Mouse (Mus musculus) ovary, postnatal 36 days (tissue): ENCODE results near the gene Rad51d.
A peak's percentile ranks its signal among the peaks of the same experiment; 100 is the strongest.

Experiments
- DNase-seq: peaks from one replicate; pipeline ENCODE4 v3.0.0; 2022; ENCODE audit warnings: low spot score, mixed read lengths

The Rad51d gene

GRCm38 (mm10) chr11:82891936-82892335, 1.5 kb upstream of the Rad51d start, which contains the start of gene Fndc8:
Gene Fndc8 (plus strand): TSS chr11:82892124.
- no peak for DNase-seq

- DNase-seq, result peak; percentile 24
Observed at GRCm38 (mm10) chr11:82889524-82890341, 681 bp downstream of the Rad51d start.

DNA sequence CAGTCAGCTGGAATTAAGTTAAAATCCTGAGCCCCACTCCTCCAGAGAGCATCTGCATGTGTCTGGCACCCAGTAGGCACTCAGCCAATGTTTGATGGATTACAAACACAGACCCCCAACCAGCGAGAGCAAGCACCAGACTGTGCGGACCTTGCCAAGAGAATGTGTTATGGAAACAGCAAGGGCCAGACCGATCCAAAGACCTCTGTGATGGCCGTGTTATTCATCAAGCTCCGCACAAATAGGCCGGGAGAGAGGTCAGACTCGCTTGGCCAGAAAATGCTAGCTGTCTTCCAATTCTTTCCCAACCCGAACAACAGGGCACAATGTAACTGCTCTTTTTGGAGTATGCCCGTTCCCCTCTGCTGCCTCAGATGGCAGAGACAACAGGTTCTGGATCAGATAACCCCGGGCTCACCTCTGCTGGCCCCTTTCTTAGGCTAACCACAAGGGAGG, 1.9 kb downstream of the Rad51d start:
- peak; percentile 28 for DNase-seq

GRCm38 (mm10) chr11:82886559-82886958, 3.9 kb downstream of the Rad51d start:
- no peak for DNase-seq

DNA sequence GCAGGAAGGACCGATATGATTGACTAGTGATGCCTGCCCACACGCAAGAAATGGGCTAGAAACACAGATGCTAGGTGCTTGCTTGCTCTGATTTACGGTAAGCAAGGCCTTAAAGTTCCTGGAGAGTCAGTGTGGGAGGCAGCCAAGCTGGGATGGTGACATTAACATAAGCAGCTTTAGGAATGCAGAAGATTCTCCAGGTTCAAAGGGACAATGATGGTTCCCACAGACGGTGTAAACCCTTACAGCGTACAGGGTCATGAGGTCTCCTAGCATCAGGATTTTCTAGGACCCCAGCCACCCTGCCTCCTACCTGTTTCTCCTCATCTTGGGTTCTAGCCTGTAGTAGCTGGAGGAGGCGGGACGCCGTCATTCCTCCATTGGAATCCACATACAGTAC, 7.2 kb downstream of the Rad51d start:
- DNase-seq, result no peak

GRCm38 (mm10) chr11:82877726-82878344, 12.6 kb downstream of the Rad51d start:
- no peak for DNase-seq

GRCm38 (mm10) chr11:82875631-82876030, 14.8 kb downstream of the Rad51d start:
- no peak for DNase-seq

- DNase-seq, result no peak
Observed at GRCm38 (mm10) chr11:82874924-82875323, 15.5 kb downstream of the Rad51d start.

GRCm38 (mm10) chr11:82871031-82871446, 19.4 kb downstream of the Rad51d start, which contains the start of gene Rffl:
Gene Rffl (minus strand): TSS chr11:82871210.
- peak; percentile 94 for DNase-seq

DNA sequence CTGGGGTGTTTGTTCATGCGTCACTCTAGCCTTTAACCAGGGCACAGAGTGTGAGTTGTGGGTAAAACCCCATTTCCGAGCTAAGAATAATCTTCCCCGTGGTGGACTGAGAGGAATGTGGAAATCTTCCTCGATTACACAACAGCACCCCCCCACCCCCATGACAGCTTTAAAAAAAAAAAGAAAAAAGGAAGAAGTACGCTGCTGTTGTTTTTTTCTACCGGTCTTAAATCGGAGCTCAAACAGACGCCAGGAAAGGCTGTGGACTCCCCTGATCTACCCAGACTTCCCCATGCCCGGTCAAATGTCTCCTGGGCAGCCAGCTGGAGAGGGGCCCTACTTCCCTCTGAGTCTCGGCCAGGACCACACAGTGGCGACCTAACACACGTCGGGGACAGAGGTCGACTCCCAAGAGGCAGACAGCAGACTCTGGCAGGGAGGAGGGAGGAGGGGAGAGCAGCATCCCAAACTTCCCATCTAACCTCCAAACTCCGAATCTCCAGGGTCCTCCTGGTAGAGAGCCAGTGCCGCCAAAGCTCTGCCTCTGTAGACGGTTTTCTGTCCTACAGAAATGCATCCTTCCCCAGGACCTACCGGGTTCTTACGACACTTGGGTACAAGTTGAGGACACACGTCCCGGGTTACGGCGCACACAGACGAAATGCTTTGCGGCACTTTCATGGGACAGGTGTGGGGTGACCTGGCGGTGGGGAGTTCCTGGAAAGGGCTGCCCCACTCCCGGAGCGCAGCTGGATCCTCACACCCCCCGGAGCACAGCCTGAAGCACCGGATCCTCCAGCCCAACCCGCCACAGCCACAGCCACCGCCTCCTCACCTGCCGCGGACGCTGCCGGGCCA, 20.0 kb downstream of the Rad51d start:
- peak; percentile 48 for DNase-seq

- no peak for DNase-seq
Observed at GRCm38 (mm10) chr11:82869506-82870172, 20.8 kb downstream of the Rad51d start.

- DNase-seq, result no peak
Observed at GRCm38 (mm10) chr11:82867956-82868355, 22.5 kb downstream of the Rad51d start.

GRCm38 (mm10) chr11:82866850-82867564, 23.4 kb downstream of the Rad51d start:
- DNase-seq, result no peak

- no peak for DNase-seq
Observed at GRCm38 (mm10) chr11:82865957-82866356, 24.5 kb downstream of the Rad51d start.

DNA sequence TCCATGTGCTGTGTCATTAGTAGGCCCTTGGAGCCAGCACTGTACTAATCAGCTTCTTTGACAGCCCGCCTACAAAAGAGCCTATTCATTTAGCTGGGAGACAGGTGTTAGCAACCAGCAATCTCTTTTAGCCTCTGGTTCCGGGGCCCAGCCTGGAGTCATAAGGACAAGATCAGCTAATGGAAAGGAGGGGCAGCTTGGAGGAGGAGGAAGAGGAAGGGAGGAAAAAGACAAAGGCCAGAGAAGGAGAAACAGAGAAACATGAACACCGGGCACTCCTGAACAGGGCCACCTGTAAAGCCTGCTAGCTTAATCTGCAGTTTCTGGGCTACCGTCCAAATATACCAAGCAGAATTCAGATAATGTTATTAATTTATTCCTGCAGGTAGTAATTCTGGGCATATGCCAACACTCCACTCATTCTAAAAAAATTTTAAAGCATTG, 26.9 kb downstream of the Rad51d start:
- DNase-seq, result no peak

- no peak for DNase-seq
Observed at GRCm38 (mm10) chr11:82863059-82863458, 27.4 kb downstream of the Rad51d start.

- DNase-seq, result no peak
Observed at GRCm38 (mm10) chr11:82862638-82863037, 27.8 kb downstream of the Rad51d start.

- DNase-seq, result no peak
Observed at GRCm38 (mm10) chr11:82861558-82861957, 28.9 kb downstream of the Rad51d start.

DNA sequence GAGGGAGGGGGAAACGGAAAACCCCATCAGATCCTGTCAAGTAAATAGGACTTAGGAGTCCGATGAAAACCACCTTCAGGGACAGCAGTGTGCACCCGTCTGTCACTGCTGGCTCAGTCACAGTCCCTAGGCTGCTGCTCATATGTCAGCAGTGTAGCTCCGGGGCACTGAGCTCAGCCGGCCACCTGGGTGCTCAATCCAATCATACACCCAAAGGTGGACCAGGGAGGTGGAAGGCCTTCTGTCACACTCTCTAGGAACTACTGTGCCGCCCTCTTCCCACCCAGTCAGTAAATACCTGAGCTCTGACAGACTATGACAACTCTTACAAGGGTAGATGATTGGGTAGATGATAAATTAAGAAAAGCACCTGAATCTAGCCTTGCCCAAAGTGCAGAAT, 29.7 kb downstream of the Rad51d start:
- no peak for DNase-seq

DNA sequence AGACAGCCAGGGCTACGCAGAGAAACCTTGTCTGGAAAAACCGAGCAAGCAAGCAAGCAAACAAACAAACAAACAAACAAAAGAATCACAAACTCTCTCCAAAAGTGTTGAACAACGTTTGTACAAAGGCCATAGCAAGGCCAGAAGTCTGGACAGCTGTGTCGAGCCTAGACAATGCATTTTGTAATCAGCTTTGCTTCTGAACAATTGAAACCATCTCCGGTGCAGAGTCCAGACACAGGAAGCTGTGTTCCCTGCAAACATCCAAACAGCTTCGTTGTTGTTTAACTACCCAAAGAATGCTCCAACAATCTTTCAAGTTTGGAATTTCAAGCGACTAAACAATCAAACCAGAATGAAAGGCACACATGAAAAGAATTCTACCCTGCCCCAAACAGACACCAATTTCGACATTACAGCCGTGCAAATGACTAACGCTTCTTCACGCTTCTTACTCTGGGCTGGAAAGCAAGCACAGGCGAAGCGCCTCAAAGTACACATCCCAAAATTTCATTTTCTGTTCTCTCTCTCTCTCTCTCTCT, 33.0 kb downstream of the Rad51d start:
- DNase-seq, result no peak

DNA sequence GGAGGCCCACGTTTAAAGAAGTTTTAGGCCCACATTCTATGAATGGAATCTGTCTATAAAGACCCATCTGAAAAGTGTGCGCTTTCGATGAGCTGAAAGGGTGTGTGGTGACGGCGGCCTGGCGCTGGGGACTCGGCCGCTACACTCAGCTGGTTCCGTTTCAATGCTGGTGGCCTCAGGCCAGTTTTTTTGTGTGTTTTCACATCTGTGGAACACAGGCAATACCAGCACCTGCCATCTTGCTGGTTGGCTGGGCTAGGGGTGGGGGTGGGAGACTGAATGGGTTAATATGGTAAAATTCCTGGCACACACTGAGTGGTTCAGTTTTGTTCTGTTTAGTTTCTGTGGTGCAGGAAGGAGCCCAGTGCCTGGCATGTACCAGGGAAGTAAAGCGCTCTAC, 34.4 kb downstream of the Rad51d start:
- no peak for DNase-seq
